Mouse (Mus musculus) ES-E14 (cell line): ENCODE measurements around the gene Tpd52l2. TPM values are rescaled to one million over a fixed set of nuclear protein-coding genes. Genes with fewer than 3 reads are reported as not detected.

Experiments used
- DNase-seq: peaks from one replicate; pipeline ENCODE4 v3.0.0-alpha.2; 2013; ENCODE audit warnings: low read depth, low spot score
- H3K27ac ChIP-seq: 2 replicates; pipeline ENCODE4 v1.5.1; 2012; ENCODE audit warnings: low read depth, mild to moderate bottlenecking, low read length, moderate library complexity, mixed read lengths; ENCODE audit not compliant: poor library complexity, insufficient read depth, severe bottlenecking
- H3K36me3 ChIP-seq: 2 replicates; pipeline ENCODE4 v1.6.1; 2012; ENCODE audit warnings: mild to moderate bottlenecking, low read length, moderate library complexity, mixed read lengths; ENCODE audit not compliant: control insufficient read depth, poor library complexity, insufficient read depth, severe bottlenecking
- H3K4me1 ChIP-seq, 2 experiments: fragments of 150-350 bp in 1 of 2; sonication (generic) in 1 of 2; 2 replicates each; pipeline ENCODE4 v1.6.1; 2012; ENCODE audit warnings: low read length in 2 of 2, mild to moderate bottlenecking in 1 of 2, mixed read lengths in 1 of 2; ENCODE audit not compliant: control insufficient read depth in 2 of 2, insufficient read depth in 2 of 2, poor library complexity in 1 of 2
- H3K4me3 ChIP-seq, 2 experiments: fragments of 150-350 bp in 1 of 2; sonication (generic) in 1 of 2; 2 replicates each; pipeline ENCODE4 v1.5.1; 2012; ENCODE audit warnings: low read length in 2 of 2, low read depth in 1 of 2, mild to moderate bottlenecking in 1 of 2, mixed read lengths in 1 of 2; ENCODE audit not compliant: insufficient read depth in 1 of 2, poor library complexity in 1 of 2, severe bottlenecking in 1 of 2
- H3K9ac ChIP-seq: 2 replicates; pipeline ENCODE4 v1.6.1; 2012; ENCODE audit warnings: low read depth, mild to moderate bottlenecking, low read length, mixed read lengths; ENCODE audit not compliant: poor library complexity, insufficient read depth, severe bottlenecking
- H3K9me3 ChIP-seq: fragments of 150-350 bp; sonication (generic); 2 replicates; pipeline ENCODE4 v1.6.1; 2012; ENCODE audit warnings: low read depth, mild to moderate bottlenecking, low read length; ENCODE audit not compliant: control insufficient read depth, insufficient read depth
- CHD2 ChIP-seq: IDR thresholded peaks from 2 replicates; pipeline ENCODE4 v1.6.1; 2014; ENCODE audit warnings: mild to moderate bottlenecking, low read depth, low read length, inconsistent platforms
- HCFC1 ChIP-seq: IDR thresholded peaks from 2 replicates; pipeline ENCODE4 v1.6.1; 2012; ENCODE audit warnings: low read length, inconsistent platforms, borderline replicate concordance; ENCODE audit not compliant: insufficient read depth
- MAFK ChIP-seq: IDR thresholded peaks from 2 replicates; pipeline ENCODE4 v1.6.1; 2014; ENCODE audit warnings: mild to moderate bottlenecking, low read depth, low read length, inconsistent platforms; ENCODE audit not compliant: insufficient read depth
- ZC3H11A ChIP-seq: IDR thresholded peaks from 2 replicates; pipeline ENCODE4 v1.6.1; 2012; ENCODE audit warnings: low read depth, mild to moderate bottlenecking, inconsistent platforms, low read length, borderline replicate concordance
- ZNF384 ChIP-seq: IDR thresholded peaks from 2 replicates; pipeline ENCODE4 v1.6.1; 2012; ENCODE audit warnings: low read depth, low read length, inconsistent platforms
- in situ Hi-C, 2 experiments: fragments of 600-800 bp; cut with MboI; formaldehyde crosslinking; loops; one replicate each; pipeline ENCODE4 v1.15.1; 2025; ENCODE audit warnings: low sequenced_read_pairs in 2 of 2, inconsistent platforms in 1 of 2; ENCODE audit not compliant: unreplicated experiment in 2 of 2
- total RNA-seq: library from RNA; depleted of rRNA; stranded (reverse); fragments of 300-350 nt; gene quantifications from 2 replicates; pipeline ENCODE4 v1.2.3, GENCODE M21; 2012

The Tpd52l2 gene
- total RNA-seq, 1 experiment = 111 TPM

DNA sequence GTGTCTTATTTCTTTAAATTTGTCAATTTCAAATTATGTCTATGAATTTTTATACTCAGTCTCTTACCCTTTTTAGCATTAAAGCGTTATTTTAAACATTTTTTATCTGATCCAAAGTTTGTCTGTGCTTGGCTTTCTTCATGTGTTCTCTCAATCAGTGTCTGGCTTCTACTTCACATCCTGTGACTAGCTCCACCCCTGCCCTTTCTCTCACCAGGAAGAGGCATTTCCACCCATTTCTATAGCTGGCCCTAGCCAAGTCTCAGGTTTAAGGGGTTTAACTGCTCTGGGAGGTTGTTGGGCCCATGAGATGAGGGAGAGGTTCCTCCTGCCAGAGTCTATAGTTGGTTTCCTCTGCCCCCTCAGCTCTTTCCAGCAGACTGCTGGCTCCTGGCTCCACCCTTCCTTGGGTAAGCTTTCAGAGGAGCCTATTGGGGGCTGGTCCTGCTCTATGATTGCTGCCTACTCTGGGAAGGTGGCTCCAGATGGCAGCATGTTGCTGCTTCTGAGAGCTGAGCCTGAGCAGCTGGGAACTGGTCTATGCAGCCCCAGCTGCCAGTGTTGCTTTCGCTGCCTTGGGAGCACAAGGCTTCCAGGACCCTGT, 40.6 kb downstream of the Tpd52l2 start:
- DNase-seq = peak; percentile 20

GRCm38 (mm10) chr2:181541761-181542380, 44.9 kb downstream of the Tpd52l2 start:
- Histone ChIP-seq H3K27ac (no peak overlapping the region), H3K36me3 (no peaks in the 10 kb centered on the region), H3K9me3 (no peaks in the 10 kb centered on the region), H3K9ac (no peak overlapping the region), H3K4me3 (no peak overlapping the region), H3K4me1 (peaks cover 2 to 4% of the 10 kb centered on the region in 2 experiments; a peak in 2 of 4 replicates)
- in situ Hi-C loops = no loop called here
- DNase-seq = no peak
- TF ChIP-seq ZNF384 (no peak), HCFC1 (no peak), CHD2 (no peak), ZC3H11A (no peak), MAFK (no peak)

More for the DNA sequence above, 40.6 kb downstream of the Tpd52l2 start:
- Histone ChIP-seq H3K36me3 (no peaks in the 10 kb centered on the region), H3K27ac (no peak overlapping the region), H3K4me3 (no peak overlapping the region), H3K9me3 (no peaks in the 10 kb centered on the region), H3K9ac (no peak overlapping the region), H3K4me1 (peaks cover 2 to 4% of the 10 kb centered on the region in 2 experiments; a peak in 2 of 4 replicates)
- TF ChIP-seq HCFC1 (no peak), CHD2 (no peak), ZC3H11A (no peak), MAFK (no peak), ZNF384 (no peak)
- in situ Hi-C loops = no loop called here

GRCm38 (mm10) chr2:181546142-181546541, 49.2 kb downstream of the Tpd52l2 start:
- no peak overlapping the region for H3K27ac ChIP-seq
- H3K9me3 ChIP-seq = no peaks in the 10 kb centered on the region
- H3K4me1 ChIP-seq = no peaks in the 10 kb centered on the region
- no peak for DNase-seq
- in situ Hi-C loops = no loop called here
- peaks cover 28% of the 10 kb centered on the region for H3K36me3 ChIP-seq
- no peak overlapping the region for H3K9ac ChIP-seq
- no peak overlapping the region for H3K4me3 ChIP-seq
- TF ChIP-seq ZNF384 (no peak), HCFC1 (no peak), MAFK (no peak), CHD2 (no peak), ZC3H11A (no peak)

- Histone ChIP-seq H3K27ac (no peak overlapping the region), H3K9me3 (no peaks in the 10 kb centered on the region), H3K36me3 (peaks cover 30% of the 10 kb centered on the region), H3K4me1 (no peaks in the 10 kb centered on the region), H3K4me3 (no peak overlapping the region), H3K9ac (no peak overlapping the region)
- no peak for TF ChIP-seq CHD2
- in situ Hi-C loops = no loop called here
- no peak for DNase-seq
Measured at GRCm38 (mm10) chr2:181548227-181548626, 51.3 kb downstream of the Tpd52l2 start.
